Mouse (Mus musculus) cerebellum, postnatal 36 days (tissue): ENCODE results near the gene Oprd1.

ENCODE experiments used
- DNase-seq, 2 experiments: peaks; one replicate each; pipeline ENCODE4 v3.0.0; 2021 to 2022; ENCODE audit warnings: mixed read lengths in 2 of 2

Oprd1 gene

GRCm38 (mm10) chr4:132144080-132144841 is at the start of gene Oprd1:
Gene Oprd1, minus strand, starts transcription at chr4:132144486.
- DNase-seq, result no peak

GRCm38 (mm10) chr4:132187826-132188401 is 43.6 kb upstream of the Oprd1 start:
- no peak for DNase-seq

GRCm38 (mm10) chr4:132183162-132183561 is 38.9 kb upstream of the Oprd1 start:
- no peak for DNase-seq

GRCm38 (mm10) chr4:132181721-132182658 is 37.7 kb upstream of the Oprd1 start:
- DNase-seq, result no peak

GRCm38 (mm10) chr4:132180710-132181109 is 36.4 kb upstream of the Oprd1 start:
- DNase-seq, result peak; percentile 47 to 48

- DNase-seq, result peak; percentile 37 to 77
These were observed 34.4 kb upstream of the Oprd1 start for GRCm38 (mm10) chr4:132178630-132179059.

- DNase-seq, result no peak
These were observed 32.2 kb upstream of the Oprd1 start for GRCm38 (mm10) chr4:132176474-132176873.

- DNase-seq, result no peak
These were observed 26.6 kb upstream of the Oprd1 start for GRCm38 (mm10) chr4:132170891-132171290.

GRCm38 (mm10) chr4:132169761-132170160 is 25.5 kb upstream of the Oprd1 start:
- no peak for DNase-seq

- DNase-seq, result no peak
These were observed 25.0 kb upstream of the Oprd1 start for GRCm38 (mm10) chr4:132169271-132169670.

- no peak for DNase-seq
These were observed 23.1 kb upstream of the Oprd1 start for GRCm38 (mm10) chr4:132167436-132167835.

GRCm38 (mm10) chr4:132166350-132167290 is 22.3 kb upstream of the Oprd1 start:
- DNase-seq, result no peak

GRCm38 (mm10) chr4:132165691-132166090 is 21.4 kb upstream of the Oprd1 start:
- DNase-seq, result no peak

GRCm38 (mm10) chr4:132156941-132157622 is 12.8 kb upstream of the Oprd1 start:
- no peak for DNase-seq

GRCm38 (mm10) chr4:132154877-132155670 is 10.8 kb upstream of the Oprd1 start:
- DNase-seq, result no peak

GRCm38 (mm10) chr4:132151673-132152072 is 7.4 kb upstream of the Oprd1 start:
- no peak for DNase-seq

- no peak for DNase-seq
These were observed 1.9 kb upstream of the Oprd1 start for GRCm38 (mm10) chr4:132146201-132146600.

- DNase-seq, result no peak
These were observed 806 bp upstream of the Oprd1 start for GRCm38 (mm10) chr4:132145092-132145491.

GRCm38 (mm10) chr4:132138640-132139039 is 5.6 kb downstream of the Oprd1 start:
- no peak for DNase-seq

GRCm38 (mm10) chr4:132137013-132137412 is 7.3 kb downstream of the Oprd1 start:
- no peak for DNase-seq

GRCm38 (mm10) chr4:132133920-132134319 is 10.4 kb downstream of the Oprd1 start:
- no peak for DNase-seq
